Mouse (Mus musculus): ENCODE measurements around the gene Otulin. TPM values are rescaled to one million over a fixed set of nuclear protein-coding genes. Genes with fewer than 3 reads are reported as not detected.

Gene Otulin
- polyA plus RNA-seq, 1 experiment: 53.1 TPM

- Histone ChIP-seq H3K4me1 (ENCODE audit: control insufficient read depth, insufficient read depth, insufficient read length) (peaks cover 35% of the 10 kb centered on the region; the same call in 1 of the 2 replicates), H3K36me3 (ENCODE audit: control insufficient read depth, insufficient read depth, low read length) (peaks cover 3% of the 10 kb centered on the region; the same call in 1 of the 2 replicates), H3K27ac (ENCODE audit: insufficient read depth, low read length) (0 out of 2 replicates have a peak overlapping the region, but pooled peaks have one; percentile 29), H3K27me3 (ENCODE audit: control insufficient read depth, insufficient read depth, low read length) (no peaks in the 10 kb centered on the region), H3K4me3 (ENCODE audit: extremely low read depth, insufficient read depth, insufficient read length) (peak overlapping the region; percentile 37; the same call in 1 of the 2 replicates)
- no peak for DNase-seq (ENCODE audit: low read depth in 1 of 2, low spot score in 2 of 2)
- TF ChIP-seq POLR2A (IDR thresholded peaks at IDR 0.05; ENCODE audit: low read depth, low read length) (no peak), CTCF (IDR thresholded peaks at IDR 0.05; ENCODE audit: extremely low read depth, insufficient read depth, insufficient read length, insufficient replicate concordance) (no peak)
- WGBS: 54% methylated on average over 4 of the region's 4 CpGs
Observed at GRCm38 (mm10) chr15:27629046-27629445, 1.4 kb downstream of the Otulin start.

- DNase-seq (ENCODE audit: low read depth in 1 of 2, low spot score in 2 of 2): peak; percentile 33 to 64
- H3K4me3 ChIP-seq (ENCODE audit: extremely low read depth, insufficient read depth, insufficient read length): peak overlapping the region; percentile 20; the same call in 1 of the 2 replicates
- peaks cover 7% of the 10 kb centered on the region; the same call in 1 of the 2 replicates for H3K36me3 ChIP-seq (ENCODE audit: control insufficient read depth, insufficient read depth, low read length)
- peaks cover 38% of the 10 kb centered on the region; the same call in 1 of the 2 replicates for H3K4me1 ChIP-seq (ENCODE audit: control insufficient read depth, insufficient read depth, insufficient read length)
- TF ChIP-seq POLR2A (IDR thresholded peaks at IDR 0.05; ENCODE audit: low read depth, low read length) (no peak), CTCF (IDR thresholded peaks at IDR 0.05; ENCODE audit: extremely low read depth, insufficient read depth, insufficient read length, insufficient replicate concordance) (no peak)
- 26% methylated on average over 9 of the region's 9 CpGs for WGBS
- H3K27ac ChIP-seq (ENCODE audit: insufficient read depth, low read length): 0 out of 2 replicates have a peak overlapping the region, but pooled peaks have one; percentile 41
- H3K27me3 ChIP-seq (ENCODE audit: control insufficient read depth, insufficient read depth, low read length): no peaks in the 10 kb centered on the region
Observed at GRCm38 (mm10) chr15:27627794-27628193, 2.7 kb downstream of the Otulin start.

GRCm38 (mm10) chr15:27626314-27626713 is 4.2 kb downstream of the Otulin start:
- no peaks in the 10 kb centered on the region for H3K27me3 ChIP-seq (ENCODE audit: control insufficient read depth, insufficient read depth, low read length)
- H3K4me3 ChIP-seq (ENCODE audit: extremely low read depth, insufficient read depth, insufficient read length): no peak overlapping the region
- 92% methylated on average over 1 of the region's 1 CpGs for WGBS
- TF ChIP-seq POLR2A (IDR thresholded peaks at IDR 0.05; ENCODE audit: low read depth, low read length): no peak
- TF ChIP-seq CTCF (IDR thresholded peaks at IDR 0.05; ENCODE audit: extremely low read depth, insufficient read depth, insufficient read length, insufficient replicate concordance): no peak
- H3K27ac ChIP-seq (ENCODE audit: insufficient read depth, low read length): no peak overlapping the region; the same call in 1 of the 2 replicates
- peaks cover 15% of the 10 kb centered on the region for H3K36me3 ChIP-seq (ENCODE audit: control insufficient read depth, insufficient read depth, low read length)
- no peak for DNase-seq (ENCODE audit: low read depth in 1 of 2, low spot score in 2 of 2)
- H3K4me1 ChIP-seq (ENCODE audit: control insufficient read depth, insufficient read depth, insufficient read length): peaks cover 39% of the 10 kb centered on the region; the same call in 1 of the 2 replicates

- peaks cover 43% of the 10 kb centered on the region; the same call in 1 of the 2 replicates for H3K4me1 ChIP-seq (ENCODE audit: control insufficient read depth, insufficient read depth, insufficient read length)
- peak overlapping the region; percentile 36; the same call in 1 of the 2 replicates for H3K4me3 ChIP-seq (ENCODE audit: extremely low read depth, insufficient read depth, insufficient read length)
- H3K27me3 ChIP-seq (ENCODE audit: control insufficient read depth, insufficient read depth, low read length): no peaks in the 10 kb centered on the region
- H3K27ac ChIP-seq (ENCODE audit: insufficient read depth, low read length): peak overlapping the region; percentile 65
- H3K36me3 ChIP-seq (ENCODE audit: control insufficient read depth, insufficient read depth, low read length): peaks cover 20% of the 10 kb centered on the region
- no peak for TF ChIP-seq POLR2A (IDR thresholded peaks at IDR 0.05; ENCODE audit: low read depth, low read length)
- TF ChIP-seq CTCF (IDR thresholded peaks at IDR 0.05; ENCODE audit: extremely low read depth, insufficient read depth, insufficient read length, insufficient replicate concordance): no peak
- 60% methylated on average over 10 of the region's 10 CpGs for WGBS
- no peak for DNase-seq (ENCODE audit: low read depth in 1 of 2, low spot score in 2 of 2)
Observed at GRCm38 (mm10) chr15:27625890-27626255, 4.6 kb downstream of the Otulin start.

GRCm38 (mm10) chr15:27625014-27625889 is 5.2 kb downstream of the Otulin start:
- TF ChIP-seq POLR2A (IDR thresholded peaks at IDR 0.05; ENCODE audit: low read depth, low read length): no peak
- no peak for TF ChIP-seq CTCF (IDR thresholded peaks at IDR 0.05; ENCODE audit: extremely low read depth, insufficient read depth, insufficient read length, insufficient replicate concordance)
- Histone ChIP-seq H3K4me1 (ENCODE audit: control insufficient read depth, insufficient read depth, insufficient read length) (peaks cover 43% of the 10 kb centered on the region; the same call in 1 of the 2 replicates), H3K27me3 (ENCODE audit: control insufficient read depth, insufficient read depth, low read length) (no peaks in the 10 kb centered on the region), H3K4me3 (ENCODE audit: extremely low read depth, insufficient read depth, insufficient read length) (peak overlapping the region; percentile 36; the same call in 1 of the 2 replicates), H3K36me3 (ENCODE audit: control insufficient read depth, insufficient read depth, low read length) (peaks cover 22% of the 10 kb centered on the region), H3K27ac (ENCODE audit: insufficient read depth, low read length) (peak overlapping the region; percentile 65)
- peak; percentile 71 to 72 for DNase-seq (ENCODE audit: low read depth in 1 of 2, low spot score in 2 of 2)
- WGBS: 14% methylated on average over 13 of the region's 13 CpGs

- H3K27me3 ChIP-seq (ENCODE audit: control insufficient read depth, insufficient read depth, low read length): no peaks in the 10 kb centered on the region
- no peak overlapping the region for H3K27ac ChIP-seq (ENCODE audit: insufficient read depth, low read length)
- no peak for DNase-seq (ENCODE audit: low read depth in 1 of 2, low spot score in 2 of 2)
- WGBS: 92% methylated on average over 6 of the region's 6 CpGs
- no peak overlapping the region for H3K4me3 ChIP-seq (ENCODE audit: extremely low read depth, insufficient read depth, insufficient read length)
- peaks cover 34% of the 10 kb centered on the region for H3K36me3 ChIP-seq (ENCODE audit: control insufficient read depth, insufficient read depth, low read length)
- TF ChIP-seq CTCF (IDR thresholded peaks at IDR 0.05; ENCODE audit: extremely low read depth, insufficient read depth, insufficient read length, insufficient replicate concordance): no peak
- no peak for TF ChIP-seq POLR2A (IDR thresholded peaks at IDR 0.05; ENCODE audit: low read depth, low read length)
- peaks cover 36% of the 10 kb centered on the region; the same call in 1 of the 2 replicates for H3K4me1 ChIP-seq (ENCODE audit: control insufficient read depth, insufficient read depth, insufficient read length)
Observed at GRCm38 (mm10) chr15:27623286-27623685, 7.2 kb downstream of the Otulin start.
